ENCODE assay signal across 15 mouse cellular contexts in genomic region chr8:108125053-108125452, GRCm38 (mm10).
DNase-seq lines count a peak whose midpoint lies in the region; ATAC-seq lines count a peak whose summit lies in the region.
"Had no signal": no experiment of that assay in that cellular context is flagged by ENCODE, and none has a peak within 500 bp of the region (broad histone marks: within the 10 kb centered on the region; RNA-seq: fewer than 3 reads in every experiment).

No protein-coding gene starts in this region.

- DNase-seq in embryonic facial prominence, embryonic 14.5 days (ENCODE audit: low spot score), result peak; percentile 63
- no peak for DNase-seq in embryonic facial prominence, embryonic 10.5 days (ENCODE audit: low spot score)
- peak; percentile 0 for DNase-seq in lung, postnatal 36 days
- no peak for DNase-seq in lung, postnatal 25 days (ENCODE audit: low spot score)
- peak; percentile 11 for DNase-seq in cerebellum, adult 8-10 months
- DNase-seq in layer of hippocampus, adult 9-10 months (ENCODE audit: low spot score), result peak; percentile 32
- DNase-seq in kidney, postnatal 36 days, result no peak
- DNase-seq: adrenal gland, adult 8-10 months; gastrocnemius, postnatal 10 days; kidney, postnatal 25 days; lung, adult 2 months had no signal

- H3K27me3 ChIP-seq in embryonic facial prominence, embryonic 14.5 days (replicated peaks; ENCODE audit: control insufficient read depth, insufficient read depth, low read length), result no peaks in the 10 kb centered on the region
- no peaks in the 10 kb centered on the region for H3K27me3 ChIP-seq in embryonic facial prominence, embryonic 10.5 days (replicated peaks; ENCODE audit: low read depth, poor library complexity, severe bottlenecking)
- H3K27me3 ChIP-seq: heart, embryonic 15.5 days; neural tube, embryonic 12.5 days had no signal

- no peak for ATAC-seq in embryonic facial prominence, embryonic 14.5 days (ENCODE audit: low read depth)
- ATAC-seq in inflammation-experienced regulatory T-cells, adult 6 months, result no peak

- H3K36me3 ChIP-seq in embryonic facial prominence, embryonic 14.5 days (ENCODE audit: control insufficient read depth, insufficient read depth, low read length), result no peaks in the 10 kb centered on the region
- H3K36me3 ChIP-seq in embryonic facial prominence, embryonic 10.5 days (replicated peaks), result no peaks in the 10 kb centered on the region
- H3K36me3 ChIP-seq: heart, embryonic 15.5 days; neural tube, embryonic 12.5 days had no signal

- H3K4me1 ChIP-seq in embryonic facial prominence, embryonic 14.5 days (ENCODE audit: control insufficient read depth, insufficient read depth, low read length), result no peaks in the 10 kb centered on the region; the same call in 1 of the 2 replicates
- H3K4me1 ChIP-seq in embryonic facial prominence, embryonic 10.5 days, result no peaks in the 10 kb centered on the region
- H3K4me1 ChIP-seq: heart, embryonic 15.5 days; neural tube, embryonic 12.5 days had no signal

- WGBS in embryonic facial prominence, embryonic 14.5 days, result 45% methylated on average over 2 of the region's 2 CpGs
- WGBS in embryonic facial prominence, embryonic 10.5 days, result 89% methylated on average over 2 of the region's 2 CpGs

- no peaks in the 10 kb centered on the region for H3K9me3 ChIP-seq in embryonic facial prominence, embryonic 14.5 days (ENCODE audit: control insufficient read depth, low read length)
- H3K9me3 ChIP-seq in embryonic facial prominence, embryonic 10.5 days, result no peaks in the 10 kb centered on the region
- H3K9me3 ChIP-seq: heart, embryonic 15.5 days; neural tube, embryonic 12.5 days had no signal

- no peak overlapping the region for H3K27ac ChIP-seq in embryonic facial prominence, embryonic 14.5 days (replicated peaks; ENCODE audit: low read depth, low read length)
- H3K27ac ChIP-seq in embryonic facial prominence, embryonic 10.5 days (replicated peaks), result no peak overlapping the region
- H3K27ac ChIP-seq: heart, embryonic 15.5 days; neural tube, embryonic 12.5 days had no signal

- H3K4me2 ChIP-seq in embryonic facial prominence, embryonic 14.5 days (ENCODE audit: low read depth, low read length), result no peak overlapping the region
- H3K4me2 ChIP-seq: heart, embryonic 15.5 days; midbrain, embryonic 11.5 days; neural tube, embryonic 12.5 days had no signal

- no peak overlapping the region for H3K9ac ChIP-seq in embryonic facial prominence, embryonic 14.5 days (ENCODE audit: low read depth, low read length)
- H3K9ac ChIP-seq: heart, embryonic 15.5 days; neural tube, embryonic 12.5 days had no signal

- no peak overlapping the region for H3K4me3 ChIP-seq in embryonic facial prominence, embryonic 14.5 days (ENCODE audit: low read depth, low read length)
- H3K4me3 ChIP-seq in embryonic facial prominence, embryonic 10.5 days, result no peak overlapping the region
- H3K4me3 ChIP-seq: heart, embryonic 15.5 days; neural tube, embryonic 12.5 days had no signal

Comparison
In these comparisons a context has a peak if more than half of its experiments do, and no peak if none do; other contexts are left out.
1. DNase-seq: peak in embryonic facial prominence, embryonic 14.5 days (single experiment), lung, postnatal 36 days (single experiment), cerebellum, adult 8-10 months (single experiment) and layer of hippocampus, adult 9-10 months (single experiment); none in embryonic facial prominence, embryonic 10.5 days (single experiment), lung, postnatal 25 days (single experiment) and kidney, postnatal 36 days (0 of 2).